Mouse (Mus musculus) olfactory bulb, adult 2 months (tissue): ENCODE results near the gene Sp7.

Source experiments
- CTCF ChIP-seq: fragments of 200-500 bp; IDR thresholded peaks from 2 replicates; pipeline ENCODE4 v1.5.1; 2012; ENCODE audit warnings: low read depth, mild to moderate bottlenecking, low read length, moderate library complexity; ENCODE audit not compliant: insufficient read depth
- POLR2A ChIP-seq: fragments of 200-500 bp; IDR thresholded peaks from 2 replicates; pipeline ENCODE4 v1.6.1; 2012; ENCODE audit warnings: mild to moderate bottlenecking, low read depth, low read length, moderate library complexity; ENCODE audit not compliant: insufficient read depth

GRCm38 (mm10) chr15:102326892-102327291, 40.1 kb downstream of the Sp7 start:
- TF ChIP-seq CTCF (no peak), POLR2A (no peak)
